Mouse (Mus musculus): ENCODE data around the gene Arl10. TPM values are rescaled to one million over a fixed set of nuclear protein-coding genes. Genes with fewer than 3 reads are reported as not detected.

Arl10 gene
- polyA plus RNA-seq, 1 experiment = 12.2 TPM

DNA sequence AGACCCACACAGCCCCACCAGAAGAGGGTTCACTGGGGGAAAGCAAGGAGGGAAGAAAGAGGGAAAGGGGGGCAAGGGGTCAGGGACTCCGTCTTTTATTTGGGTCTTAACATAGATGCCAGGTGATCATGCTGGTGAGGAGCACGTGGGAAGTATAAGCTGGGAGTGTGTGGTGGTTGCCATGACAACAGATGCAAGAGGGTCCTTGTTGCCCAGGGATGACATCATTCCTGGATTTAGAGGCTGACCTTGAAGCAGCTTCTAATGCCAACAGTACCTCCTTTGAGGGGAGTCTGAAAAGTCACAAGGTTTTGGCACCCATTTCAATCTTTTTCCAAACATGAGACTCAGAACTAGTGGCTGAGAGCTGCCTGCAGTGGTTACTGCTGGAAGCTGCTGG lies 3.2 kb upstream of the Arl10 start:
- no peak for TF ChIP-seq GATA1 (IDR thresholded peaks at IDR 0.05; ENCODE audit: low read length)

DNA sequence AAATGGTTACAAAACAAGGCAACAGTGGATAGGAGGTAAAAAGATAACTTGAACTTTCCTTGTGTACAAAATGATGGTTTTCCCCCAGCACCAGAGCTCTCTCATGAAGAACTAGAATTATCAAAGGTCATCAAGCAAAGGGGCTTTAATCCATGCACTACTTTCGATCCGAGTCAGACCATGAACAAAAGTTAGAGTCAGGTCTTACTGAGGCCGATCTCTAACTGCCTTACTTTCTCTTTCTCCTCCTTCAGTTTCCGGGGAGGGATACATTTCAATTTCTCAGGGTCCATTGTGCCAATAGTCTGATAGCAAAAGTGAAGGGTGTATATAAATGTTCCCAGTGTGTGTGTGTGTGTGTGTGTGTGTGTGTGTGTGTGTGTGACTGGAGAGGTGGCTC lies 2.2 kb upstream of the Arl10 start:
- TF ChIP-seq GATA1 (IDR thresholded peaks at IDR 0.05; ENCODE audit: low read length) = no peak

DNA sequence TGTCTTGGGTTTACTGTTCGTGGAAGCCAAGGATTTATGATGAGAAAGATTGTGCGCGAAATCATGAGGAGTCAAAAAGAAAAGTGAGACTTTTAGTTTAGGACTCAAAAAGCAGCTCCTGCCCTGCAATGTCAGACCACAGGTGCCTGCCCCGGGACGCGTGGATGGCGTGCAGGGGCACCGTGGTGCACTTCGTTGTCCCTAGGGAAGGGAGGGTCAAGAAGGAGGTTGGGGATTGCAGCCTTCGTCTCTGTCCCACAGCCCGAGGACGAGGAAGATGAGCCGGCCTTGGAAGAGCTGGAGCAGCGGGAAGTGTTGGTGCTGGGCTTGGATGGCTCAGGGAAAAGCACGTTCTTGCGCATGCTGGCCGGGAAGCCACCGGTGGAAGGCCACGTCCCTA lies 674 bp downstream of the Arl10 start:
- no peak for TF ChIP-seq GATA1 (IDR thresholded peaks at IDR 0.05; ENCODE audit: low read length)

DNA sequence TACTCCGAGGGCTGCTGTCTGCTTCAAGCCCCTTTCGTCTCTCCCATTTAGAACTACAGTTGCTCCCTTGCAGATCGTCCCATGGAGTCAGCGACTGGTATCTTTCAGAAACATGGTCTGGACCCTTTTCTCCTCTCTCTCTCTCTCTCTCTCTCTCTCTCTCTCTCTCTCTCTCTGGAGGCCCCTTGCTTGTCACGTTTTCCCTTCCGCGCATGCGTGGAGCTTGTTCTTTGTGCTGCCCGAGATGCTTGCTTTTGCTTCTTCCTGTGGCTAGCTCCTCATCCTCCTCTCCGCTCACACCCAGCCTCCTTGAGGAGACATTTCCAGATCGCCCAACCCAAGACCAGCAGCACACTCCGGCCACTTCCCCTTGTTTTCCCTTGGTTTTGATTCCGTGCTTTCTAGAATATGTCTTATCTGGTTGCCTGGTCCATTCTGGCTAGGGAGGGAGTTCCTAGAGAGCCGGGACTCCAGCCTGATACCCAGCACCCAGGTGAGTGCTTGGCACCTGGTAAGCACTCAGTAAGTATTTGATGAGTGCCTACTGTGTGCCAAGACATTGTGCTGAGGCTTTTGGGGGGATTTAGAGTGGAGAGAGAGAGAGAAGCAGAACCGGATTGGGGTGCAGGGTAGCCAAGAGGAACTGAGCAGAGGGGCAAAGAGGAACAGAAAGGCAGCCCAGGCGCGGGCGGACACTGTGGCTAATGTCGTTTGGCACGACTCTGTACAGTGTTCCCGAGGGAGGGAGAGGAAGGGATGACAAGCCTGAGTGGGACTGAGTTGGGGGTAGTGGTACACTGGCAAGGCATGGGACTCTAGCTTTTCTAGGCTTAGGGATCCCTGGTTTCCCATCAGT lies 3.1 kb downstream of the Arl10 start:
- no peak for TF ChIP-seq GATA1 (IDR thresholded peaks at IDR 0.05; ENCODE audit: low read length)

DNA sequence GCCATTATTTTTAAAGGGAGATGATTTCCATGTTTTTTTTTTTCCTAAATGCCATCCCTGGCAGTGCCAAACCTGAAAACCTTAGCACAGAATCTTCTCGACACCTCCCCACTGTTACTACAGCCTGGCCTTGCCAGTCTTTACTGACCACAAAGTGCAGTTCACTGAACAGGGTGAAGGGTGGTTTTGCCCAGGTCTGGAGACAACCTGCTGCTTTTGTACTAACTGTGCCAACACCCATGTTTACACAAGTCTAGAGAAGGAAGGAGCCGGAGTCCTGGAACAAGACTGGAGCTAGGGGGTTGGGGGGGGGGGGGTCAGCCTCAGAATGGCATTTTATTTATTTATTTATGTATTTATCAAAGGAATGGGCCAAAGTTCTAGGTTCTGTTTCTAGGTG lies 6.6 kb downstream of the Arl10 start:
- no peak for TF ChIP-seq GATA1 (IDR thresholded peaks at IDR 0.05; ENCODE audit: low read length)

DNA sequence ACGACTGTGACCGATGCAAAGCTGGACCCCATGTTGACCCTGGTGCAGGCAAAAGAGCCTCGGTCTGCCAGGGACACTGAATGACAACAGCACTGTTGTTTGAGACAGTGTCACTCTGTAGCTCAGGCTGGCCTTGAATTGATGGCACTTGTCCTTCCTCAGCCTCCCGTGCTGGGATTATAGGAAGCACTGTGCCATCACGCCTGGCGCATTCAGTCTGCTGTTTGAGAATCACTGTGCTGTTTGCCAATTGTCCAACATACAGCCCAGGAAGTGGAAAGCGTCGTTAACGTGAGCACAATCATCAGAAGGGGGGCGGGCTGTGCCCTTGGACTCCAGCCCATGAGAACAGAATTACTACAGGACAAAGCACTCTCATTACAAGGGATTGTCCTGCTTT lies 7.3 kb downstream of the Arl10 start:
- TF ChIP-seq GATA1 (IDR thresholded peaks at IDR 0.05; ENCODE audit: low read length) = no peak

DNA sequence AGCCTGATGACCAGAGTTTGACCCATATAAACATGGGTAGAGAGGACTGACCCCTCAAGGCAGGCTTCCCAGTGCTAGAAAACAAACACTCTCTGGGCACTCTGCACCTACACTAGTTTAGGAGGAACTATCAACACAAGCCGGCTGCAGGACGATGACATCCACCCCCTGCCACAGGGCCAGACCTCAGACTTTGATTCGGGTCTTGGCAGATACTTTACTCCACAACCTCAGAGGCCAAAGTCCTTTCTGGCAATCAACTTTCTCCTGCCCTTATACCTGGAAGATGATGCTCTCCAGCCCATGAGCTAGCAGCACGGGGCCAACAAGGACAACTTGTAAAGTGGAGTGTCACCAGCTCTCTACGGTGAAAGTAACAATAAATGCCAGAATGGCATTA lies 8.0 kb downstream of the Arl10 start:
- TF ChIP-seq GATA1 (IDR thresholded peaks at IDR 0.05; ENCODE audit: low read length) = no peak

DNA sequence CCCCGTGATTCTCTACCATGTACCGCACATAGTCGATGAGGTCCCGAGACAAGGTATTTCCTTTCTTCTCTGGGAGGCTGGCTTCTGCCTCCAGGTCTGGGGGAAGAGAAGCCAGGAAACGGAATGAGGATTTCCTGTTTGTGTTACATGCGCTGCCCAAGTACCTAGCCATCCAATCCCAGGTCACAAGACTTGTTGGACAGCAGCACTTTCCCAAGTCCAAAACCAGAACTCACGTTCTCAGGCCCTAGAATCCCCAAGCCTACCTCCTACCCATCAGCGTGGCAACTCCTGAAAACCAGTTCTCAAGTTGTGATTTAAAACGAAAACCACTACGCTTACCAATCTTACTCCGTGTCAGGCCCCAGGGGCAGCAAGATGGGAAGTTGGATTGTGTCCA lies 11.0 kb downstream of the Arl10 start:
- TF ChIP-seq GATA1 (IDR thresholded peaks at IDR 0.05; ENCODE audit: low read length) = no peak

DNA sequence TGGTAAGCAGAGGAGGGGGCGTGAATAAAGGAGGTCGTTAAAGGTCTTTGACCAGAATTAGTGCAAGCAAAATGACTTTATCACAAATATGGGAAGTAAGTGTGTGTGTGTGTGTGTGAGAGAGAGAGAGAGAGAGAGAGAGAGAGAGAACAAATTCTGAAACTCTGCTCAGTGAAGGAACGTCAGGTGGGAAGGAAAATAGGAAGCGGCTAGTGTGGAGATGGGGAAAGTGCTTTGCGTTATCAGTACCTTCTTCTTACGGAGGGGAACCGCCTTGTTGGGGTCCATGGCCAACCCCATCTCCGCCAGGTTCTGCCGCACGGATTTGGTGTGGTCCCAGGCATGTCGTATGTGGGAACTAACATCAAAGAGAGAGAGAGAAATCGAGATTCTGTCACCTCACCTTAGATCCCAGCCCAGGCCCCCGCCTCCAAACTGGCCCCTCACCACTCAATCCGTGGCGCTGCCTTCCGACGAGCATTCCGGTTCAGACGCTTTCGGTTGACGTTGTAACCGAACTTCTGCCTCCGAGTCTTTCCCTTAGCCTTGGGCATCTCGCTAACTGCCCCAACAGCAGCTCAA lies 14.7 kb downstream of the Arl10 start:
- no peak for TF ChIP-seq GATA1 (IDR thresholded peaks at IDR 0.05; ENCODE audit: low read length)

DNA sequence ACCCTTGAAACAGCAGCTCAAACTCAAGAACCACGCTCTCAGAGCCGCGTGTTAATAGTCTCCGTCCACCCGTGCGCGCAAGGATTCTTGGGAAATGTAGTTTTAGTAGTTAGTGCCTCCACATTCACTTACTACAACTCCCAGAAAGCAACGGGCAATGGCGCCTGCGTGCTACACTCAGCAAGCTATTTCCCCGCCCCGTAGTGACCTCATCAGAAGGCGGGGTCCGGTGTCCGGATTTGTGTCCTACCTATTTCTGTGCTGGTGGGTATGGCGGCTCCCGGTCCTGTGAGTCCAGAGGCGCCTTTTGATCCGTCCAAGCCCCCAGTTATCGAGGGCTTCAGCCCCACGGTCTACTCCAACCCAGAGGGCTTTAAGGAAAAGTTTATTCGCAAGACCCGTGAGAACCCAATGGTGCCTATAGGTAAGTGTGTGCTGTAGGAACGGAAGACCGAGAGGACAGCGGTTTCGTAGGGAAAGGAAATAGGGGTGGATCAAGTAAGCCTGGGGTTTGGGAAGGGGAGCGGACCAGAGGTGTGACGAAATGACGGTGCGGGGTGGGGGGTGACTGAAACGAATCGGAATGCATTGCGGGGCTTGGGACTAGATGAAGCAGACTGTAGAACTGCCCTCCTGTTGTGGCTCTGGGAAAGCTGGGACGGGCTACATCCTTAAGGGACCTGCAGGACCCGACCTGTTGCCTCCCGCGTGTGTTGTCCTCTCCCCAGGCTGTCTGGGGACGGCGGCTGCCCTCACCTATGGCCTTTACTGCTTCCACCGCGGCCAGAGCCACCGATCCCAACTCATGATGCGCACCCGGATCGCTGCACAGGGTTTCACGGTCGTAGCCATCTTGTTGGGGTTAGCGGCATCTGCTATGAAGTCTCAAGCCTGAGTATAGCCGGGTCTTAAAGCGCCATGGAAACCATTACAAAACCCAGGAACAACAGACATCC lies 15.5 kb downstream of the Arl10 start, which contains the start of the genes Nop16 and Higd2a:
Nop16 (minus strand) TSS at position 95 of the 956 bp plus-strand sequence.
Higd2a (plus strand) TSS at position 212 of the 956 bp plus-strand sequence.
- no peak for TF ChIP-seq GATA1 (IDR thresholded peaks at IDR 0.05; ENCODE audit: low read length)

DNA sequence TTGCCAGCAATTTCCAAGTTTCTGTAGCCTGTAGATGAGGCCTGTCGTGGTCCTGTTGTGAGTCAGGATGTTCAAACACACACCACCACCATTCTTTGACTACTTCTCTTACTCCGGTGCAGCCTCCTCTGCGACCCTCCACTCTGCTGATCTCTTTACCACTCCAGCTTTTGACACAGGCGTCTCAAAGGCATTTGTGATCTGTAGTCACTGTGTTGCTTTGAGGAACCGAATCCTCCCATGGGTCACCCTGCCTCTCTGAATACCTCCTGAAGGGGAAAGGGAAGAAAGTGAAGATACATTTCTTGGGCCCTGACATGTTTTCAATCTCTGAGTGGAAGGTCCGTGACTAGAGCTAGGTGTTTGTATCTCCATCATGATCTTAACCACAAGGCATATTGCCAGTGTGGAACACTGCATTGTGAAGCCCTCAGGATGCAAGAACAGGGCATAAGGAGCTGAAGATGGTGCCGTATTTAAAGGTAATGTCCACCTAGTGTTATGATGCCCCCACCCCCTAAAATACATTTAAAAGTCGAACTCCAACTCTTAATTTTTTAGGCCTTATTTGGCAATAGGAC lies 17.1 kb downstream of the Arl10 start:
- no peak for TF ChIP-seq GATA1 (IDR thresholded peaks at IDR 0.05; ENCODE audit: low read length)

DNA sequence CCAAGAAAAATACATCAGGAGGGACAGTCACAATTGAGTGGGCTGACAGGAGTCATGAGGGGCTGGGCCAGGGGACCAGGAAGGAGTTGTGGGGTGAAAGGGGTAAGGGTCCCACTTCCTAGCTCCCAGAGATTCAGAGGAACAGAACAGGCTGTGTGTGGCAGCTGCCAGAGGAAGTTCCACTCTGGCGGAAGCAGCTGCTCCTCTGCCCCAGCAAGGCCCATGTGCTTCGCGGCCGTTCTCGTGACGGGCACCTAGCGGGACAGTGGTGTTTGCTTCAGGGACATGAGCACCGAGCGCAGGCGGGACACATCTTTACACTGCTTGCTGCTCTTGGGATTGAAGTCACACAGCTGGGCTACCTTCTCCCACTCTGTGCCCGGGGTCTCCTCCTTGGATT lies 18.8 kb downstream of the Arl10 start:
- no peak for TF ChIP-seq GATA1 (IDR thresholded peaks at IDR 0.05; ENCODE audit: low read length)

DNA sequence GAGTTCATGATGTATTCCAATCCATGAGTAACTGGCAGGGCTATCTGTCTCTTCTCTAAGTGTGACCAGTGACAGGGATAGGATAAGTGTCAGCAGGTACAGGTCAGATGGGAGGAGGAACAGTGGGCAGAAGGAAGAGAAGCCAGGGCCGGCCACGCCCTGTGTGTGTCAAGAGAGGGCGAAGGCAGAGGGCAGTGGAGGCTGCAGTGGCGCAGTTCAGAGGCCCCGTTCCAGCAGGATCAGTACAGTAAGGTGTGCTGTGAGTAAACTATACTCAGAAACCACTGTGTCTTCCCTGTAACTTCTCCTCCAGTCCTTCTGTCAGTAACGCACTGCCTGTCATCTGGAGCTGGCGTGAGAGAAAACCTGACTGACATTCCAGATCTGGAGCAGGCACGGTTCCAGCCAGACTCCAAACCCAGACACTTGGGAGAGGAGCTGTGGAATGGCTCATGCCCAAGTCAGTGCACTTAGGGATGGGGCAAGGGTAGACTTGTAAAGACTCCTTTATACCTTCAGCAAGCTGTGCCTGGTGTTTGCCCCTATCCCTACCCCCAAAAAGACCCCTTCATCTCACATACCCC lies 21.4 kb downstream of the Arl10 start:
- TF ChIP-seq GATA1 (IDR thresholded peaks at IDR 0.05; ENCODE audit: low read length) = no peak

DNA sequence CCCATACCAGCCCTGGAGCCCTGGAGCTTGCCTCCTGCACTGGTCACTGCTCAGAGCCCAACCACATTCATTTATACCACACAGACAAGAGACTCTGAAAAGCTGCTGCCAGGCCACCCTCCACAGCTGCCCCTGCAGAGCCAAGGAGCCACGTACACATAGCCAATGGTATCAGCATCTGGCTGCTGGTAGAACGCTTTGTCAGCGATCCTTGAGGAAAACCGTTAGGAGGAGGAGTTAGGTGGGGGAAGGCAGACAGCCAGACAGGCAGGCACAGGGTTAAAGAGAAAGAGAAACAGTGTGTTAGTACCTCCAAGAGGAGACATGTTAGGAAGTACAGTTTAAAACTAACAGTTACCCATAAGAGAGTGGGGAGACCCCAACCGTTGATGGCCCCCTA lies 22.1 kb downstream of the Arl10 start:
- no peak for TF ChIP-seq GATA1 (IDR thresholded peaks at IDR 0.05; ENCODE audit: low read length)

DNA sequence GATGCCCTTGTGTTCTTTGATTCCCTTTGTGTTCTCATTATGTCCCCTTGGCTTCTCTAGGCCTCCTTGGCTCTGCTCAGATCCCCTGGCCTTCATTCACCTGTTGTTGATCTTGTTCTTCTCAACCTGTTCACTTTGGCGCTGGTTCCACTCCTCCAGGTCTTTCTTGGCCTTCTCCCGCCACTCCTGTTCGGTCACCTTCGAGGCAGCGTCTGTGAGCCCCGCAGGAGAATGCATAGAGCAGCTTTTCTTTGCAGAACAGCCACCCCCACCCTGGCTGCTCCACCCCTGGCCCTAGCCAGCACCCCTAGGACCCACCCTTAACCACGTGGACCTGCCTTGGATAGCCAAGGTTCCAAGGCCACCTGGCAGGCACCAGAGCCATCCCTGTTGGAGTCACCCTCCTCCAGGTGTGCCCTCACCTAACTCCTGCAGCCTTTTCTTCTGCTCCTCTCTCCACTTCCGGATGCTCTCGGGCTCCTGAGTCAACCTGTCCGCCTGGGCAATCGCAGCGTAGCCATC lies 23.9 kb downstream of the Arl10 start:
- TF ChIP-seq GATA1 (IDR thresholded peaks at IDR 0.05; ENCODE audit: low read length) = no peak
